Mouse (Mus musculus): ENCODE data around the gene Upp2. TPM values are rescaled to one million over a fixed set of nuclear protein-coding genes. Genes with fewer than 3 reads are reported as not detected.

Upp2 gene
- polyA plus RNA-seq, 1 experiment from 2014 or later = 9.0 TPM

DNA sequence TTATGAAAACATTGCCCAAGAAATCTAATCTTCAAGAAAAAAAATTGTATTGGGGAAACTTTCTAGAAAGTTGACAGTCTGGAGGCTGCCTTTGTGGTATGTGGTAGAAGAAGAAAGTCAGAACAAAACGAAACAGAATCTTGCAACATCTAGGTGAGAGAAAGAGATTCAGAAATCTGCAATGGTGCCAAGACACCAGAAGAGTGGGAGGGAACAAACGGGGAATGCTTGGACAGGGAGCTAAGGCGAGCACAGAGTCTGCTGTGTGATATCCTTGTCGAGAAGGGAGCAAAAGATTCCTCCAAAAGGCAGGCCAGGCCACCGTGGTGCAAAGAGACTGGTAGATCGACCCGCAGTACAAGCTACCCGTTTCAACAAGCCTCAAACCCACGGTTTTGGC lies 232.0 kb downstream of the Upp2 start:
- H3K4me2 ChIP-seq (ENCODE audit: low read length) = no peak overlapping the region
- WGBS = 83% methylated on average over 9 of the region's 9 CpGs
- no peaks in the 10 kb centered on the region for H3K36me3 ChIP-seq (ENCODE audit: control insufficient read depth, insufficient read depth, low read length)
- no peaks in the 10 kb centered on the region for H3K4me1 ChIP-seq (replicated peaks; ENCODE audit: control insufficient read depth, insufficient read depth, low read length)
- no peaks in the 10 kb centered on the region for H3K27me3 ChIP-seq (replicated peaks; ENCODE audit: control insufficient read depth, insufficient read depth, low read length)
- ATAC-seq (replicated peaks; ENCODE audit: low FRiP score, low TSS enrichment, low read depth) (no peak), DNase-seq (ENCODE audit: low spot score) (no peak)
- H3K9ac ChIP-seq (ENCODE audit: low read length) = no peak overlapping the region
- no peak overlapping the region for H3K27ac ChIP-seq (ENCODE audit: low read depth)
- no peaks in the 10 kb centered on the region for H3K9me3 ChIP-seq (ENCODE audit: control insufficient read depth, low read length)
- no peak overlapping the region for H3K4me3 ChIP-seq (ENCODE audit: low read depth, low read length)

DNA sequence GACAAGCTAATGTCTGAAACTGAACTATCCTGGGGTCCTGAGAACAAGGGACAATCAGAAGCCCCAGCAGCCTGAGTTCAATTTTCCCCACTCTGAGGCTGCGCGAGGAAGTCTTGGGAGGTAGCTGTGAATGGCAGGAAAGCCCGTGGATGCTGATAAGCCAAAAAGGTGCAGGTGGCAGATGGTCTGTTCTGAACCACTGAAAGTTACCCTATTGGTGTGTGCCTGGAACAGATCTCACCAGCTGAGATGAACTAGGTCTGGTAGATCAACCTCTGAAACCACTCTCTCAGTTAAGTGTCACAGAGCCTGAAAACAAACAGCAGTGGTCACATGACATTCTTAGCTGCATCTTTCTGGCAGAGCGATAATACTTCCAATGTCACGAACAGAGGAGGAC lies 232.5 kb downstream of the Upp2 start:
- H3K27ac ChIP-seq (ENCODE audit: low read depth) = no peak overlapping the region
- ATAC-seq (replicated peaks; ENCODE audit: low FRiP score, low TSS enrichment, low read depth) (no peak), DNase-seq (ENCODE audit: low spot score) (no peak)
- H3K4me1 ChIP-seq (replicated peaks; ENCODE audit: control insufficient read depth, insufficient read depth, low read length) = no peaks in the 10 kb centered on the region
- no peak overlapping the region for H3K9ac ChIP-seq (ENCODE audit: low read length)
- no peak overlapping the region for H3K4me3 ChIP-seq (ENCODE audit: low read depth, low read length)
- no peaks in the 10 kb centered on the region for H3K36me3 ChIP-seq (ENCODE audit: control insufficient read depth, insufficient read depth, low read length)
- no peaks in the 10 kb centered on the region for H3K9me3 ChIP-seq (ENCODE audit: control insufficient read depth, low read length)
- 85% methylated on average over 5 of the region's 5 CpGs for WGBS
- no peak overlapping the region for H3K4me2 ChIP-seq (ENCODE audit: low read length)
- no peaks in the 10 kb centered on the region for H3K27me3 ChIP-seq (replicated peaks; ENCODE audit: control insufficient read depth, insufficient read depth, low read length)

DNA sequence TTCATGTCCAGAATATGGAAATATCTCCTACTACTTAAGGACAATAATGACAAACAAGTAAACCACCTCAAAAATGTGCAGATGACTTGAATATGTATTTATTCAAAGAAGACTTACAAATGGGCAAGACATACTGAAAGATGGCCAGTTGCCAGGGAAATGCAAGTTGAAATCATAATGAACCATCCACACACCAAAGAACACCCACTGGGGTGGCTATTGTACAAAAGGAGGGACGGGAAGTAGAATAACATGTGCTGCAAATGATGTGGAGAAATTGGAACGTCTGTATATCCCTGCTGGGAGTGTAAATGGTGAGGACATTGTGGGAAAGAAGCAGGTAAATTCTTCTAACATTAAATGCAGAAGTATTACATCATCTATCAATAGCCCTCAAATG lies 245.8 kb downstream of the Upp2 start:
- no peaks in the 10 kb centered on the region for H3K27me3 ChIP-seq (replicated peaks; ENCODE audit: control insufficient read depth, insufficient read depth, low read length)
- H3K9me3 ChIP-seq (ENCODE audit: control insufficient read depth, low read length) = no peaks in the 10 kb centered on the region
- WGBS = 73% methylated on average over 2 of the region's 2 CpGs
- no peaks in the 10 kb centered on the region for H3K4me1 ChIP-seq (replicated peaks; ENCODE audit: control insufficient read depth, insufficient read depth, low read length)
- H3K27ac ChIP-seq (ENCODE audit: low read depth) = no peak overlapping the region
- H3K4me2 ChIP-seq (ENCODE audit: low read length) = no peak overlapping the region
- no peak for ATAC-seq (replicated peaks; ENCODE audit: low FRiP score, low TSS enrichment, low read depth)
- no peak overlapping the region for H3K9ac ChIP-seq (ENCODE audit: low read length)
- no peak overlapping the region for H3K4me3 ChIP-seq (ENCODE audit: low read depth, low read length)
- no peaks in the 10 kb centered on the region for H3K36me3 ChIP-seq (ENCODE audit: control insufficient read depth, insufficient read depth, low read length)
- DNase-seq (ENCODE audit: low spot score) = no peak

DNA sequence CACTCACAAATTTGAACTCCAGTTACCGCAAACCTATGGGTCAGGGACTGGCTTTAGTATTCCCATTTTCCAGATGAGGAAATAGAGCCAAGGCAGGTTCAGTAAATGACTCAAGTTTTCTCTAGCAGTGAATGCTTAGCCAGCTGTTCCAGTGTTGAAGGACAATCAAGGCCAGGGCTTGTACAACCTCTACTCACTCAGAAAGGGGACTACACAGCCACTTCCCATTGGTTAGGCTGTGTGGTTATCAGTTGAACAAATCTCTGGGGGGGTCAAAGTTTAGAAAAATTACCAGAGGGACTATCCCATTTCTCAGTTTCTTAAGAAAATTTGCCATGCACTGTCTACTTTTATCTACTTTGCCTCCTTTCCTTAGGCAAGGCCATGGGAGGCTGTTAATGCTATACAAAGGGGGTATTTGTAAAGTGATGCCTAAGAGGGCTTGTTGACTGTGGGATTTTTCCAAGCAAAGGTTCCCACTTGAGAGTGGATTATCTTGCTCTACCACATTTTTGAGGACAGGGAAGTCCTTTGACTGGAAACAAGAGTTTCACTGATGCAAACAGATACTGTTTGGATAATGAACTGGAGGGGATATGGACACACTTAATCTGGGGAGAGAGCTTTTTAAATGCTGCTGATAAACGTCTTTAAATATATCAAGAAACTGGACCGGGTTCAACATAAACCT lies 262.0 kb downstream of the Upp2 start:
- no peak overlapping the region for H3K27ac ChIP-seq (ENCODE audit: low read depth)
- DNase-seq (ENCODE audit: low spot score) = no peak

DNA sequence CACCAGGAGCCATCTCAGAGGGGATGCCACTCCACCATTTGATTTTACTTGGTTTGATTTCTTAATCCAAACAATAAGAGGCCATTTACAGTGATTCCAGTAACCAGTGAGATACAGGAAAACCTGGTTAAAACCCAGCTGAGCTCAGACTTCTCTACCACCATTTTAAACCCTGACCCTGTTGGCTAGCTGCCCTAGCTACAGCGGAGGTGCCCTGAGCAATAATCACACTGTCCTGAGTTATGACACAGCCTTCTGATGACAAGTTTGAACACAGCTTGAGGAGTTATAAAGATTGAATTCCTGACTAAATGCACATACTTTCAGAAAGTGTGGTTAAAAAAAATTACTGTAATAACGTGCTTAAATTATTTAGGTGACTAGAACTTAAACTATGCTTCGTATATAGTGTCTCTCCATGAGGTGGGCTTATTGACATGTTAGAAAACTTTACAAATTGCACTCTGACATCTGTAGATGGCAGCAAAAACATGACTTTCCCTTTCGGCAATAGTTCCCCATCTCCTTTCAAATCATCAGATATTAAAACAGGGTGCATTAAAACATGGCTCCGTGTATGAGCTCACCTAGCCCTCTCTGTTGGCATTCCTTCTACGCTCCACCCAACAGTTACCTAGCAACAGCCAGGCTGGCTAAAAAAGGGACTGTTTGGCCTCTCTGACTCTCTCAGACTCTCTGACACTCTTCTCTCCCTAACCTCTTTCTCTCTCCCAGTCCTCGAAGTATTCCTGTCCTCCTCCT lies 263.1 kb downstream of the Upp2 start:
- no peak for ATAC-seq (replicated peaks; ENCODE audit: low FRiP score, low TSS enrichment, low read depth)
- H3K4me2 ChIP-seq (ENCODE audit: low read length) = no peak overlapping the region

More for the DNA sequence above, 262.0 kb downstream of the Upp2 start:
- no peaks in the 10 kb centered on the region for H3K27me3 ChIP-seq (replicated peaks; ENCODE audit: control insufficient read depth, insufficient read depth, low read length)
- H3K36me3 ChIP-seq (ENCODE audit: control insufficient read depth, insufficient read depth, low read length) = no peaks in the 10 kb centered on the region
- no peak overlapping the region for H3K9ac ChIP-seq (ENCODE audit: low read length)
- H3K4me3 ChIP-seq (ENCODE audit: low read depth, low read length) = no peak overlapping the region
- H3K4me2 ChIP-seq (ENCODE audit: low read length) = no peak overlapping the region
- H3K9me3 ChIP-seq (ENCODE audit: control insufficient read depth, low read length) = no peaks in the 10 kb centered on the region
- H3K4me1 ChIP-seq (replicated peaks; ENCODE audit: control insufficient read depth, insufficient read depth, low read length) = 0 out of 2 replicates have a peak, but pooled peaks cover 6% of the 10 kb centered on the region
- no peak for ATAC-seq (replicated peaks; ENCODE audit: low FRiP score, low TSS enrichment, low read depth)
- WGBS = 50% methylated on average over 3 of the region's 3 CpGs

DNA sequence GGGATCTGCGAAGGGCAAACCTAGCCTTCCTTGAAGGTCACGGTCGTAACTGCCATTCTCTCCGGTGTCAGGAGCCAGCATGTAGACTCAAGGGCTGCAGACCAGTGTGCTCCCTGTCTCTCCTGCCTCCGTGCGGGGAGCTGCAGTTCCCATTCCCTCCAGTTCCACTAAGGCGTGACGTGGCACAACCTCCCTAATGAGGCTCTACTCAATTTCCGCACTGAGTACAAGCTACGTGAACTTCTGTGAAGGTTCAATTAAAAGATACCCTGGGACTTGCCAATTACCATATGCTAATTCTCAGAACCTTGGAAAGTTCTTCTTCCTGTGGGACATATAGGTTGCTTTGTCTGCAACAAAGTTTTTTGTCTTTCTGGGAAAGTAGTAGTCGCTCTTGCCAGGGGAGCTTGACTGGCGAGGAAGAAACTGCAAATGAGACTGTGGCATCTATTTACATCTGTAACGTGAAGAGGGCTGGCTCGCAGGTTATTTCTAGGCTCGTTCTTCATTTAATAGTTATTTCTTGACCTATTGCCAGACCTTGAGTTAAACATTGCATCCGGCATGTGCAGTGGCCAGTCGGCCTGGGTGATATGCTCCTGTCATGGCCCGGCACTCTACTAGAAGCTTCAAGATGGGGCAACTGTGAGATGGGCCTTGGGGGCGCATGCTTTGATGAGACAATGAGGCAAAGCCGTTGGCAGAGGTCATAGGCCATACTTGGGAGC lies 265.3 kb downstream of the Upp2 start:
- no peak overlapping the region for H3K27ac ChIP-seq (ENCODE audit: low read depth)
- H3K27me3 ChIP-seq (replicated peaks; ENCODE audit: control insufficient read depth, insufficient read depth, low read length) = no peaks in the 10 kb centered on the region
- no peaks in the 10 kb centered on the region for H3K9me3 ChIP-seq (ENCODE audit: control insufficient read depth, low read length)
- 0 out of 2 replicates have a peak, but pooled peaks cover 6% of the 10 kb centered on the region for H3K4me1 ChIP-seq (replicated peaks; ENCODE audit: control insufficient read depth, insufficient read depth, low read length)
- no peaks in the 10 kb centered on the region for H3K36me3 ChIP-seq (ENCODE audit: control insufficient read depth, insufficient read depth, low read length)
- 92% methylated on average over 20 of the region's 20 CpGs for WGBS
- no peak overlapping the region for H3K9ac ChIP-seq (ENCODE audit: low read length)
- H3K4me2 ChIP-seq (ENCODE audit: low read length) = no peak overlapping the region
- ATAC-seq (replicated peaks; ENCODE audit: low FRiP score, low TSS enrichment, low read depth) = no peak
- DNase-seq (ENCODE audit: low spot score) = no peak
- no peak overlapping the region for H3K4me3 ChIP-seq (ENCODE audit: low read depth, low read length)

More for the DNA sequence above, 263.1 kb downstream of the Upp2 start:
- no peak overlapping the region for H3K27ac ChIP-seq (ENCODE audit: low read depth)
- H3K36me3 ChIP-seq (ENCODE audit: control insufficient read depth, insufficient read depth, low read length) = no peaks in the 10 kb centered on the region
- H3K9ac ChIP-seq (ENCODE audit: low read length) = no peak overlapping the region
- WGBS = 56% methylated on average over 7 of the region's 7 CpGs
- no peaks in the 10 kb centered on the region for H3K27me3 ChIP-seq (replicated peaks; ENCODE audit: control insufficient read depth, insufficient read depth, low read length)
- DNase-seq (ENCODE audit: low spot score) = no peak
- no peaks in the 10 kb centered on the region for H3K9me3 ChIP-seq (ENCODE audit: control insufficient read depth, low read length)
- no peak overlapping the region for H3K4me3 ChIP-seq (ENCODE audit: low read depth, low read length)
- 0 out of 2 replicates have a peak, but pooled peaks cover 6% of the 10 kb centered on the region for H3K4me1 ChIP-seq (replicated peaks; ENCODE audit: control insufficient read depth, insufficient read depth, low read length)

DNA sequence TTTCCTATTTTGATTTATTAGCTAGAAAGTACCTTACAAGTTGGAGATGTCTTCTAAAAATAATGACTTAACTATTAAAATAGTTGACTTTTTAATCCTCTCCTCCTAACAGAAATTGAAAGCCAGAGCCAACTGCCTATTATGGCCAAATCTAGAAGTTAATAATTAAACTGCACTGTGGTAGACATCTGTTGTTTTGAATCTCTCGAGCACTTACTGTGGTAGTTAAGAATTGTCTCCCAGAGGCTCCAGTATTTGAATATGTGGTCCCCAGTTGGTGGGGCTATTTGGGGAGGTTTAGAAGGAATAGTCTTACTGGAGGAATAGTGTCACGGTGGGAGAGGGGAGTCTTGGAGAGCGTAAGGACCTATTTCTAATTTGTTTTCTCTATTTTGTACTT lies 273.9 kb downstream of the Upp2 start:
- H3K9me3 ChIP-seq (ENCODE audit: control insufficient read depth, low read length) = no peaks in the 10 kb centered on the region
- 74% methylated on average over 3 of the region's 3 CpGs for WGBS
- H3K27ac ChIP-seq (ENCODE audit: low read depth) = no peak overlapping the region
- no peak overlapping the region for H3K4me2 ChIP-seq (ENCODE audit: low read length)
- no peak overlapping the region for H3K9ac ChIP-seq (ENCODE audit: low read length)
- ATAC-seq (replicated peaks; ENCODE audit: low FRiP score, low TSS enrichment, low read depth) (no peak), DNase-seq (ENCODE audit: low spot score) (no peak)
- no peaks in the 10 kb centered on the region; the same call in 1 of the 2 replicates for H3K4me1 ChIP-seq (replicated peaks; ENCODE audit: control insufficient read depth, insufficient read depth, low read length)
- H3K4me3 ChIP-seq (ENCODE audit: low read depth, low read length) = no peak overlapping the region
- H3K36me3 ChIP-seq (ENCODE audit: control insufficient read depth, insufficient read depth, low read length) = no peaks in the 10 kb centered on the region
- no peaks in the 10 kb centered on the region for H3K27me3 ChIP-seq (replicated peaks; ENCODE audit: control insufficient read depth, insufficient read depth, low read length)

DNA sequence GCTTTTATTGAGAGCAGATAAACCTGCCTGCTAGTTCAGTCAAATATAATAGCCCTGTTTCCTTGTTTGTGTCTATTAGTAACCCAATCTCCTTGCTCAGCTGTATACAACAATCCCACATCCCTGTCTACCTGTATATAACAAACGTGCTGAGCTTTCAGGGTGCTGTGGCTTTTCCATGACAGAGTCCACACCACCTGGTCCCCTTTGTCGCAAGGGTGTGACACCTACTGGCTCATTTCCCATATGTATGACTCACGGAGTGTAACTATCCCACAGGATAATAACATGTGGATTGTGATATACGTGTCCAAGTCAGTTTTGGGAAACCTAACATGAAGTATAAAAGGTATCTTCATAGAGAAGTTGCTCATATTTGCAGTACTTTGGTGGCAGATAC lies 275.3 kb downstream of the Upp2 start:
- Histone ChIP-seq H3K9me3 (ENCODE audit: control insufficient read depth, low read length) (no peaks in the 10 kb centered on the region), H3K9ac (ENCODE audit: low read length) (no peak overlapping the region), H3K27me3 (replicated peaks; ENCODE audit: control insufficient read depth, insufficient read depth, low read length) (no peaks in the 10 kb centered on the region), H3K27ac (ENCODE audit: low read depth) (no peak overlapping the region), H3K4me3 (ENCODE audit: low read depth, low read length) (no peak overlapping the region), H3K4me2 (ENCODE audit: low read length) (no peak overlapping the region), H3K4me1 (replicated peaks; ENCODE audit: control insufficient read depth, insufficient read depth, low read length) (no peaks in the 10 kb centered on the region; the same call in 1 of the 2 replicates), H3K36me3 (ENCODE audit: control insufficient read depth, insufficient read depth, low read length) (no peaks in the 10 kb centered on the region)
- WGBS = 89% methylated on average over 4 of the region's 4 CpGs
- ATAC-seq (replicated peaks; ENCODE audit: low FRiP score, low TSS enrichment, low read depth) = no peak
- DNase-seq (ENCODE audit: low spot score) = no peak
